Mouse (Mus musculus) ES-Bruce4 (cell line): ENCODE results near the gene Tiam1.

Experiments used
- CTCF ChIP-seq: IDR thresholded peaks from one replicate; pipeline ENCODE4 v1.8.1; 2011; ENCODE audit warnings: low read depth, low read length
- EP300 ChIP-seq: IDR thresholded peaks from 2 replicates; pipeline ENCODE4 v1.6.1; 2011; ENCODE audit warnings: low read depth, low read length; ENCODE audit not compliant: insufficient read depth
- POLR2A ChIP-seq: IDR thresholded peaks from one replicate; pipeline ENCODE4 v1.8.1; 2011; ENCODE audit warnings: low read length; ENCODE audit not compliant: insufficient read depth

DNA sequence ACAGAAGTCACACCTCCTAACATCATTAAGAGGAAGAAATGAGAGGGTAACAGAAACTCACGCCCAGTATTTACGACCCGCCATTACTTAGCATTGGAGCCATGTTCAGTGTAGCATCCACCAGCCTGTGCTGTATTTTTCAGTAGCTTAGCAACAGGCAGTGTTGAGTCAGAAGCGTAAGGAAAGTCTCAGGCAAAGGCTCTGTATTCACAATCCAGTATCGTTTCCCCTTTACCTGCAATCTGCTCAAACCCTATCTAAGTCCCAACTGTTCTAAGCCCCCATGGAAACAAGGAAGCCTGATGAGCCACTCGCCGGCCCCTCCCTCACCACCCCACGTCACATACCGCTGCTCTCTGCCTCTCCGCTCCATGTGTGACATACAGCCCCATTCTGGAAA, 100.7 kb downstream of the Tiam1 start:
- TF ChIP-seq POLR2A (no peak), CTCF (no peak), EP300 (no peak)
